ENCODE assay signal across 31 mouse cellular contexts in genomic region chr16:49760517-49761203, GRCm38 (mm10). TPM values are rescaled to one million over a fixed set of nuclear protein-coding genes. Genes with fewer than 3 reads are reported as not detected.
DNase-seq lines count a peak whose midpoint lies in the region; ATAC-seq and TF ChIP-seq lines count a peak whose summit lies in the region.
"Had no signal": no experiment of that assay in that cellular context is flagged by ENCODE, and none has a peak within 500 bp of the region (broad histone marks: within the 10 kb centered on the region; RNA-seq: fewer than 3 reads in every experiment).

No protein-coding gene starts in this region.

- ATAC-seq in heart, embryonic 11.5 days (replicated peaks; ENCODE audit: insufficient number of reproducible peaks, low FRiP score, low TSS enrichment), result no peak
- ATAC-seq in heart, embryonic 16.5 days (replicated peaks; ENCODE audit: extremely low read depth, insufficient read depth, low FRiP score), result no peak
- ATAC-seq in neural tube, embryonic 13.5 days (ENCODE audit: low read depth), result peak; percentile 50; the same call in 1 of the 2 replicates
- ATAC-seq in neural tube, embryonic 15.5 days (ENCODE audit: low FRiP score), result no peak; the same call in 1 of the 2 replicates
- ATAC-seq: forebrain, embryonic 15.5 days; midbrain, embryonic 16.5 days; Patski had no signal

- no peaks in the 10 kb centered on the region for H3K9me3 ChIP-seq in heart, embryonic 11.5 days (replicated peaks; ENCODE audit: control insufficient read depth, low read length)
- H3K9me3 ChIP-seq in heart, embryonic 16.5 days (replicated peaks; ENCODE audit: control insufficient read depth, low read length), result no peaks in the 10 kb centered on the region
- H3K9me3 ChIP-seq in neural tube, embryonic 13.5 days, result no peaks in the 10 kb centered on the region
- no peaks in the 10 kb centered on the region for H3K9me3 ChIP-seq in neural tube, embryonic 15.5 days (replicated peaks)
- H3K9me3 ChIP-seq: embryonic facial prominence, embryonic 13.5 days; forebrain, embryonic 10.5 days; forebrain, embryonic 15.5 days; lung, embryonic 15.5 days had no signal

- peak overlapping the region; percentile 56 for H3K4me2 ChIP-seq in heart, embryonic 11.5 days
- peak overlapping the region; percentile 31; the same call in 1 of the 2 replicates for H3K4me2 ChIP-seq in heart, embryonic 16.5 days (ENCODE audit: low read depth, low read length)
- no peak overlapping the region for H3K4me2 ChIP-seq in neural tube, embryonic 13.5 days
- no peak overlapping the region for H3K4me2 ChIP-seq in neural tube, embryonic 15.5 days
- H3K4me2 ChIP-seq: embryonic facial prominence, embryonic 13.5 days; forebrain, embryonic 15.5 days; hindbrain, embryonic 14.5 days; lung, embryonic 15.5 days; midbrain, embryonic 11.5 days had no signal

- no peak for TF ChIP-seq POLR2A in small intestine, adult 2 months (IDR thresholded peaks at IDR 0.05; ENCODE audit: low read depth, low read length)

- 54% methylated on average over 17 of the region's 17 CpGs for WGBS in heart, embryonic 11.5 days (ENCODE audit: insufficient replicate concordance)
- WGBS in heart, embryonic 16.5 days, result 60% methylated on average over 17 of the region's 17 CpGs
- 69% methylated on average over 17 of the region's 17 CpGs for WGBS in neural tube, embryonic 13.5 days
- 67% methylated on average over 17 of the region's 17 CpGs for WGBS in neural tube, embryonic 15.5 days
- WGBS in small intestine, adult 2 months, result 32% methylated on average over 17 of the region's 17 CpGs

- H3K27me3 ChIP-seq in heart, embryonic 11.5 days (ENCODE audit: control insufficient read depth, insufficient read depth, low read length), result no peaks in the 10 kb centered on the region
- H3K27me3 ChIP-seq in heart, embryonic 16.5 days (ENCODE audit: control insufficient read depth, insufficient read depth, low read length), result no peaks in the 10 kb centered on the region
- no peaks in the 10 kb centered on the region for H3K27me3 ChIP-seq in neural tube, embryonic 13.5 days
- H3K27me3 ChIP-seq in neural tube, embryonic 15.5 days (replicated peaks), result no peaks in the 10 kb centered on the region
- H3K27me3 ChIP-seq in small intestine, adult 2 months (ENCODE audit: control insufficient read depth, insufficient read depth, low read length), result no peaks in the 10 kb centered on the region; the same call in 1 of the 2 replicates
- H3K27me3 ChIP-seq: embryonic facial prominence, embryonic 13.5 days; forebrain, embryonic 15.5 days; lung, embryonic 15.5 days; Patski had no signal

- no peak for DNase-seq in heart, postnatal 25 days (ENCODE audit: low spot score)
- DNase-seq in heart, postnatal 14 days, result no peak
- no peak for DNase-seq in layer of hippocampus, postnatal 10 days (ENCODE audit: low spot score in 2 of 2)
- DNase-seq: adrenal gland, postnatal 10 days; cerebellum, adult 11 months; cerebellum, adult 9-10 months; embryo, embryonic 11 days; gastrocnemius, postnatal 36 days; kidney, adult 8-10 months; kidney, postnatal 4 days; layer of hippocampus, postnatal 36 days; left cerebral cortex, postnatal 4 days; lung, postnatal 36 days; right cerebral cortex, adult 18-20 months; thymus, adult 18-20 months; thymus, postnatal 36 days had no signal

- TF ChIP-seq CTCF in small intestine, adult 2 months (IDR thresholded peaks at IDR 0.05; ENCODE audit: extremely low read depth, insufficient read length, insufficient replicate concordance, low read depth, low read length), result no peak

- H3K9ac ChIP-seq in heart, embryonic 11.5 days (ENCODE audit: low read depth, low read length), result peak overlapping the region; percentile 39; the same call in 1 of the 2 replicates
- H3K9ac ChIP-seq in heart, embryonic 16.5 days (ENCODE audit: low read length), result no peak overlapping the region
- H3K9ac ChIP-seq in neural tube, embryonic 13.5 days, result no peak overlapping the region
- no peak overlapping the region for H3K9ac ChIP-seq in neural tube, embryonic 15.5 days (replicated peaks)
- H3K9ac ChIP-seq: embryonic facial prominence, embryonic 13.5 days; forebrain, embryonic 15.5 days; hindbrain, embryonic 14.5 days; lung, embryonic 15.5 days had no signal

- intact Hi-C loops in heart, postnatal 25 days (cut with DNase I), result no loop called here
- intact Hi-C loops in heart, postnatal 14 days (cut with DNase I), result no loop called here

- no peak overlapping the region for H3K4me3 ChIP-seq in heart, embryonic 11.5 days (ENCODE audit: low read depth, low read length)
- 0 out of 2 replicates have a peak overlapping the region, but pooled peaks have one; percentile 9 for H3K4me3 ChIP-seq in heart, embryonic 16.5 days (ENCODE audit: low read length)
- H3K4me3 ChIP-seq in neural tube, embryonic 13.5 days, result no peak overlapping the region
- no peak overlapping the region for H3K4me3 ChIP-seq in neural tube, embryonic 15.5 days (replicated peaks)
- H3K4me3 ChIP-seq in small intestine, adult 2 months (ENCODE audit: low read depth, low read length), result peak overlapping the region; percentile 29
- H3K4me3 ChIP-seq: embryonic facial prominence, embryonic 13.5 days; forebrain, embryonic 10.5 days; forebrain, embryonic 15.5 days; lung, embryonic 15.5 days had no signal

- no peak overlapping the region for H3K27ac ChIP-seq in heart, embryonic 11.5 days (ENCODE audit: low read depth, low read length)
- no peak overlapping the region for H3K27ac ChIP-seq in heart, embryonic 16.5 days (ENCODE audit: low read length)
- H3K27ac ChIP-seq in neural tube, embryonic 13.5 days (replicated peaks), result no peak overlapping the region
- H3K27ac ChIP-seq in neural tube, embryonic 15.5 days (replicated peaks), result no peak overlapping the region
- H3K27ac ChIP-seq in small intestine, adult 2 months (ENCODE audit: insufficient read depth, low read depth, low read length), result no peak overlapping the region
- H3K27ac ChIP-seq: embryonic facial prominence, embryonic 13.5 days; forebrain, embryonic 10.5 days; forebrain, embryonic 15.5 days; hindbrain, embryonic 14.5 days; kidney, postnatal 0 days; lung, embryonic 15.5 days; stomach, postnatal 0 days had no signal

- H3K36me3 ChIP-seq in heart, embryonic 11.5 days (ENCODE audit: control insufficient read depth, insufficient read depth, low read length), result no peaks in the 10 kb centered on the region
- peaks cover 5% of the 10 kb centered on the region; the same call in 1 of the 2 replicates for H3K36me3 ChIP-seq in heart, embryonic 16.5 days (ENCODE audit: control insufficient read depth, insufficient read depth)
- H3K36me3 ChIP-seq in neural tube, embryonic 13.5 days, result peaks cover 10% of the 10 kb centered on the region; the same call in 1 of the 2 replicates
- H3K36me3 ChIP-seq in neural tube, embryonic 15.5 days, result 0 out of 2 replicates have a peak, but pooled peaks cover 4% of the 10 kb centered on the region
- H3K36me3 ChIP-seq in small intestine, adult 2 months (ENCODE audit: control insufficient read depth, insufficient read depth, low read length), result 0 out of 2 replicates have a peak, but pooled peaks cover 1% of the 10 kb centered on the region

- H3K4me1 ChIP-seq in heart, embryonic 11.5 days (ENCODE audit: control insufficient read depth, insufficient read depth, low read length), result peaks cover 6% of the 10 kb centered on the region
- H3K4me1 ChIP-seq in heart, embryonic 16.5 days (ENCODE audit: control insufficient read depth, insufficient read depth, low read length), result no peaks in the 10 kb centered on the region; the same call in 1 of the 2 replicates
- H3K4me1 ChIP-seq in neural tube, embryonic 13.5 days (replicated peaks), result 0 out of 2 replicates have a peak, but pooled peaks cover 3% of the 10 kb centered on the region
- peaks cover 7% of the 10 kb centered on the region for H3K4me1 ChIP-seq in neural tube, embryonic 15.5 days
- H3K4me1 ChIP-seq in small intestine, adult 2 months (ENCODE audit: control insufficient read depth, insufficient read depth, insufficient read length, low read length), result peaks cover 2% of the 10 kb centered on the region
- H3K4me1 ChIP-seq: embryonic facial prominence, embryonic 13.5 days; forebrain, embryonic 10.5 days; forebrain, embryonic 15.5 days; lung, embryonic 15.5 days had no signal

RNA-seq across cellular contexts. Expression of gene Cd47, which starts 39.7 kb away (rescaled TPM):
- polyA plus RNA-seq in heart, embryonic 11.5 days (2014; fragmentation: Nextera tagmentation; extraction: Ambion mirVana), result 55.3 and 58.5 TPM in 2 replicates
- 10 to 100 TPM; 73.5 to 76.4 TPM for total RNA-seq in heart, postnatal 25 days (2021)
- 76.3 and 93.0 TPM in 2 replicates for polyA plus RNA-seq in heart, embryonic 16.5 days (2015; fragmentation: Nextera tagmentation; extraction: Ambion mirVana)
- total RNA-seq in heart, postnatal 14 days (2021), result 10 to 100 TPM; 67.1 to 71.3 TPM
- 103 and 106 TPM in 2 replicates for polyA plus RNA-seq in neural tube, embryonic 13.5 days (2015; fragmentation: Nextera tagmentation; extraction: Ambion mirVana)
- polyA plus RNA-seq in neural tube, embryonic 15.5 days (2015; fragmentation: Nextera tagmentation; extraction: Ambion mirVana), result 153 and 156 TPM in 2 replicates
- 21.7 and 56.8 TPM in 2 replicates for polyA plus RNA-seq in small intestine, adult 2 months (2012; rRNA removed)
- 100 to 1,000 TPM; 214 to 228 TPM for total RNA-seq in layer of hippocampus, postnatal 10 days (2021)

Comparison
In these comparisons a context has a peak if more than half of its experiments do, and no peak if none do; other contexts are left out.
1. H3K4me3 ChIP-seq: peak in heart, embryonic 16.5 days (single experiment) and small intestine, adult 2 months (single experiment); none in heart, embryonic 11.5 days (single experiment), neural tube, embryonic 13.5 days (single experiment) and neural tube, embryonic 15.5 days (single experiment).
2. H3K4me2 ChIP-seq: peak in heart, embryonic 11.5 days (single experiment) and heart, embryonic 16.5 days (single experiment); none in neural tube, embryonic 13.5 days (single experiment) and neural tube, embryonic 15.5 days (single experiment).